Mouse (Mus musculus) gastrocnemius, postnatal 4 days (tissue): Measurements from ENCODE around the gene Zc3h12c. TPM values are rescaled to one million over a fixed set of nuclear protein-coding genes. Genes with fewer than 3 reads are reported as not detected.

ENCODE experiments used
- DNase-seq, 2 experiments: peaks; one replicate each; pipeline ENCODE4 v3.0.0; 2021 to 2022; ENCODE audit warnings: low spot score in 2 of 2, mixed read lengths in 2 of 2
- total RNA-seq, 2 experiments: library from RNA; stranded (reverse); gene quantifications; 2 replicates each; pipeline ENCODE4 v1.2.3; 2021

The Zc3h12c gene
- total RNA-seq, 2 experiments from 2014 or later = 9.6 to 10.6 TPM

DNA sequence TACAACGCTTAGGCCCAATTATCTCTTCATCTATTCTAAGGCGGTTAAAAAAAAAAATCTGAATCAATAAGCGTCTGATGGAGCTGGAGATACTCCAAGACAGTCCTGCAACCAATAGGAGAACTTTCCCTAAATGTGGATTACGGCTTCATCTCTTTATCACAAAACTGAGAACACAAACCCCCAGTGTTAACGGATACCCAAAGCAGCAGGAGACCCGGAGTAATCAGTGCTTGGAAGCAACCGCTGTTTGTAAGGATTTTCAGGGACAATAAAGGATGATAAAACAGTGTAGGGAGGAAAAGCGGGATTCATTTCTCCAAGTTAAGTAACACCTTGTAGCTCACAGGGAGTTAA is 888 bp downstream of the Zc3h12c start:
- no peak for DNase-seq

GRCm38 (mm10) chr9:52167084-52167483 is 1.3 kb downstream of the Zc3h12c start:
- no peak for DNase-seq

- no peak for DNase-seq
These were observed 2.7 kb downstream of the Zc3h12c start for GRCm38 (mm10) chr9:52165706-52166090.

GRCm38 (mm10) chr9:52165076-52165705 is 3.2 kb downstream of the Zc3h12c start:
- DNase-seq = no peak

GRCm38 (mm10) chr9:52160512-52160911 is 7.9 kb downstream of the Zc3h12c start:
- DNase-seq = no peak

DNA sequence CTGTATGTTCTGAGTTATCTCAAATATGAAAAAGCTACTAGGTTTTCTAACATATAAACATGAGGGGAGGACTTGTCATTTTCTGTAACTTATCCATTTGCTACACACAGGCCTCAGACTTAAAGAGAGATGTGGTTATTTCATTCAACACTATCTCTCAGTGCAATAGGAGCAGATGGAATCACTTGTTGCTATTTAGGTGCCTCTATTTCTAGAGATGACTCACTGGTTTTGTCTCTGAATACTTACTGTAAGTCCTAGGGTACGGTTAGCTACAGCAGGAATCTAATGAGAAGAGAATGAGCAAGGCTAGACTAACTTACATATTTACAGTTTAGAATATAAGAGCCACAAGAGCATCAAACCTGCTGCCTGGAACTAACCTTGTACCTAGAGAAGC is 9.8 kb downstream of the Zc3h12c start:
- DNase-seq = no peak

- no peak for DNase-seq
These were observed 13.0 kb downstream of the Zc3h12c start for GRCm38 (mm10) chr9:52155417-52155816.

DNA sequence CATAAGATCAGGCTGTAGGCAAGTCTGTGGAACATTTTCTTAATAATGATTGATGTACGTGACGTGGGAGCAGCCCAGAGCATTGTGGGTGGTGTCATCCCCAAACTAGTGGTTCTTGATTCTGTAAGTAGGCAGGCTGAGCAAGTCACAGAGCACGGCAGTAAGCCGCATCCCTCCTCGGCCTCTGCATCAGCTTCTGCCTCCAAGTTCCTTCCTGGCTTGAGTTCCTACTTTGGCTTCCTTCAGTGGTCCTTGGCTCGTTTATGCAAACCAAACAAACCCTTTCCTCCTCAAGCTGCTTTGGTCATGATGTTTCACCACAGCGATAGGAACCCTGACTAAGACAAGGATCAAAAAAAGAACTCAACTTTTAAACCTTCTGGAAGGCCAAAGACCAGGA is 14.1 kb downstream of the Zc3h12c start:
- DNase-seq = no peak

DNA sequence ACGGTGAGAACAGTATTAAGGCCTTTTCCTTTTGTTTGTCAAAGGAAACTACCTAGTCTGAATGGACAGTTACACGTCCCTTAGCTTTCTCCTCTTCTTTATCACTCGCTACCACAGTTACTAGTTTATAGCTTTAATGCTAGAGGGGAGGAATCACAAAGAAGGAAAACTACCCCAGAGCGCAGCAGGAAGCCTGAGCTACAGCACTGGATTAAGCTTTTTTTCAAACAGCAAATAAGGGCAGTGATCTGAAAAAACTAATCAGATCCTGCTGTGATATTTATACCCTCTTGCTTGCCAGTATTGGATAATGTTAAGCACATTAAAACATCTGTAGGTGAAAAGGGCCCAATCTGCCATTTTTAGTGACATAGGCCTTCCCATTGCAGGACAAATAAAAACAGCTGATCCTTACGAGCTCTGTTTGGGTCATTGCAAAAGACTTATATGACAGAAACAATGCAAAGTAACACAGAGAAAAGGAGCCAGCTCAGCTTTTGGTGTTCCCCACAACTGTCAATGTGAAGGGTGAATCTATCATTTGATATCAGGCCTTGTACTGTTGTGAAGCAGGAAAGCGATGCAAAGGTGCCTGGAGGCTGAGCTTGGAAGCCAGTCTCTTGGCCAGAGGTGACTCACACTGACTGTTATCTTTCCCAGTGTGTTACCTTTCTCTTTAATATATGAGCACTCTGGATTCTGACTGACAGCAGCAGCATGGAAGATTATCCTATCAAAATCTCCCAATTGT is 16.1 kb downstream of the Zc3h12c start:
- DNase-seq = no peak

DNA sequence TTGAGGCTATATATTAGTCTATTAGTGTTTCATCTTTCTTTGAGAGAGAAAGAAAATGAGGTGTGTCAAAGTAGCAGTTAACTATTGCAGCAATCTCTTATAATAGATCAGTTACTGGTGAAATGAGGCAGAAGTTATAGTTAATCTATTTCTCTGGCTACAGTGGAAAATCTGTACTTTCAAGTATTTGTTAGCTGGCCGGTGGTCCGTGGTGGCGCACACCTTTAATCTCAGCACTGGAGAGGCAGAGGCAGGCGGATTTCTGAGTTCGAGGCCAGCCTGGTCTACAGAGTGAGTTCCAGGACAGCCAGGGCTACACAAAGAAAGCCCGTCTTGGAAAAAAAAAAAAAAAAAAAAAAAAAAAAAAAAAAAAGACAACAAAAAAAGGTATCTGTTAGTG is 18.6 kb downstream of the Zc3h12c start:
- DNase-seq = no peak

DNA sequence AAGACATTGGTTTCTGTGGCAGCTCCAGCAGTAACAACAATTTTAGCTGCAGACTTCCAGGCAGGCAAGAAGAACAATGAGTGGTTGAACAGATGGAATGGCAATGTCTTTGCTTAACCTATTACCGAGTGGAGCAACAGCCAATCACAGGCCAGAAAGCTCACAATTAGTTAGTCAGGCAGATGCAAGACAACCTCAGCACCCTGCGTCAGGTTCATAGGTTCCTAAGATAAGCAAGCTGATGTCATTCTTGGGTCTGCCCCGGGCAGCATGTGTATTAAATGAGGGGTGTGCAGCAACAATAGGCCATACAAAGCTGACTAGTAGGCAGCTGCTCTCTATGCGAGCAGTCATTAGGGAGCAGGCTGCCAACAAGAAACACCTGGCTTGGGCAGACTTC is 19.1 kb downstream of the Zc3h12c start:
- DNase-seq = no peak

- no peak for DNase-seq
These were observed 19.5 kb downstream of the Zc3h12c start for GRCm38 (mm10) chr9:52148831-52149230.

DNA sequence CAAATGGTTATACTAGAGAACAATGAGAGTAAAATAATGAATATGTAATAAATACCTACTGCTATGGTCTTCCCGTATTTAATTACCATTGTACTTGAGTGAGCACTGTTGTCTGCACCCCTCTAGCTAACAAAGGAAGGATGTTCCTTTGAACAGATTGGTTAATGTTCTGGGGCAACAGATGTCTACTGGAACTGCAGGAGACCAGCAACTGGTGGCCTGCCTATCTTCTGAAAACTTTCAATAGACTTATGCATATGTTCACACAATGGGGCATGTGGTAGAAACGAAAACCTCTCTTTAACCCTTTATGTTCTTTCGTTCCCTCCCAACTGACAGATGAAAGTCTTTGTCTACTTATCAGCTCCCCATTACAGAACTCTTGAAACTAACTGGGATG is 20.1 kb downstream of the Zc3h12c start:
- DNase-seq = no peak

DNA sequence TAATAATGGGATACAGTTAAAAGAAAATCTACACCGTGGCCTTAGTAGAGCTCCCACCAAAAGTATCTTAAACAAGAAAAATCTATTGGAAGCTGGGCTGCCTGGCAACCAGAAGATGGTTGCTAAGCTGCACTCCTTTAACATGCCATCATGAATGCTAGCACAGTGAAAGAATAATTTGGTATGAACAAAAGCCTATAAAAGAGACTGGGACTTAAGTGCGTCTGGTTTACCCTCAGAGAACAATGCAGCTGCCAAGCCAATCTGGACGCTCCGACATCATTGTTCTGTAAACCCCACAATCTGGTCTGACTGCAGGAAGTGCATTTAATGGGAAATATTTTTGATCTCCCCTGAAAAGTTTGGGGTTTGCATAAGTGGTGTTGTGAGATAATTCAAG is 22.1 kb downstream of the Zc3h12c start:
- no peak for DNase-seq

DNA sequence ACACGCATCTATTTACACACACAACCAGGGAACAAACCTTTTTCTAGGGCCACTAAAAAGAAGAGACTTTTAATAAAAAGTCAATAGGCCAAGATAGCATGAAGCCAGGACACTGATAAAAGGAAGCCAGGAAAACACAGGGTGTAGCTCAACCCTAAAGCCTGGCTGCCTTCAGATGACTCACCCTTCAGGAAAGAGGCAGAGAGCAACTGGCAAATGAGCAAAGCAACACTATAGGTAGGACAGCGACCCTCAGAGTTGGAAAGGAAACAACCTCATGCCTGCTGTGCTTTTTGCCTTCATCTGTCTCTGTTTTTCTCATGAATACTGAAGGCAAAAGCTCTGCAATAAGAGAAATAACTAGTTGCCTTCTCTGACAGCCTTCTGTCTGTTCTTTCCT is 35.6 kb downstream of the Zc3h12c start:
- no peak for DNase-seq

DNA sequence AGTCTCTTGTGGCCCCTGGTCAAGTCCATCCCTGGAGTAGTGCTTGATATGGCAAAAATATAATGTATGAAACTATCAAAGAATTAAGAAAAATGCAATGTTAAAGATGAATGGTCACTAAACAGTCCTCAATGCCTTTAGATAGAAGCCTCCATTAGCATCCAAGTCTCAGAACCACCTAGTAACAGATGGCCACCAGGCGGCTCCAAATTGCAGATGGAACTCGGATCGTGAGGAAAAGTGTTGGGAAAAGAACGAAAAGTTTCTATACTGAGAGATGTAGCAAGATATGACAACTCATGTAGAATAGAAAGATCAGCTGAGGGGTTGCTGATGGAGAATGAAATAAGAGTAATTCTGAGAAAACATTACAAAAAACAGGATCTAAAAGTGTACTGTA is 38.0 kb downstream of the Zc3h12c start:
- DNase-seq = no peak

GRCm38 (mm10) chr9:52125225-52125624 is 43.1 kb downstream of the Zc3h12c start:
- DNase-seq = no peak

- no peak for DNase-seq
These were observed 49.2 kb downstream of the Zc3h12c start for GRCm38 (mm10) chr9:52119212-52119611.

- DNase-seq = no peak
These were observed 55.3 kb downstream of the Zc3h12c start for GRCm38 (mm10) chr9:52113091-52113490.

GRCm38 (mm10) chr9:52110738-52111137 is 57.6 kb downstream of the Zc3h12c start:
- no peak for DNase-seq

DNA sequence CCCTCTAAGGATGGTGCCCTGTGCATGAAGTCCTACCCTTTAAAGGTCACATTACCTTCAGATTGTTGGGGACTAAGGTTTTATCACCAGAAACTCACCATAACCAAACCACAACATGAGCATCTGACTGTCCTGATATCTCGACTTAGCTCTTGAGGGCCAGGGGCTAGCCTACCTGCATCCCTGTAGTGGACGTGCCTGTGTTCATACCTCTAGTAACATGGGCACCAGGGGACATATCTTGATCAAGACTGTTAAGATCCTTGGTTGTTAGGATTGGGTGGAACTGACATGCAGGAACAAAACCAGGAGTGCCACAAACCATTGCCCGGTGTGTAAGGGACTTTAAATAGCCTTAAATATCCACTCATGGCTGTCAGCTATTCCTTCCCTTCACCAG is 61.2 kb downstream of the Zc3h12c start:
- DNase-seq = no peak

- no peak for DNase-seq
These were observed 62.9 kb downstream of the Zc3h12c start for GRCm38 (mm10) chr9:52105423-52105822.

- DNase-seq = no peak
These were observed 64.2 kb downstream of the Zc3h12c start for GRCm38 (mm10) chr9:52104225-52104615.
